Mouse (Mus musculus): ENCODE results near the gene Pex7.

- TF ChIP-seq CTCF (IDR thresholded peaks at IDR 0.05; ENCODE audit: low read depth): no peak
- TF ChIP-seq EP300 (IDR thresholded peaks at IDR 0.05; ENCODE audit: low read depth): no peak
These were observed 27.8 kb upstream of the Pex7 start for GRCm38 (mm10) chr10:19935295-19935623.
